Mouse (Mus musculus): ENCODE data around the gene Klrg2. TPM values are rescaled to one million over a fixed set of nuclear protein-coding genes. Genes with fewer than 3 reads are reported as not detected.
A peak's percentile ranks its signal among the peaks of the same experiment; 100 is the strongest.

The Klrg2 gene
- polyA plus RNA-seq, 1 experiment from 2014 or later = 0.26 TPM

DNA sequence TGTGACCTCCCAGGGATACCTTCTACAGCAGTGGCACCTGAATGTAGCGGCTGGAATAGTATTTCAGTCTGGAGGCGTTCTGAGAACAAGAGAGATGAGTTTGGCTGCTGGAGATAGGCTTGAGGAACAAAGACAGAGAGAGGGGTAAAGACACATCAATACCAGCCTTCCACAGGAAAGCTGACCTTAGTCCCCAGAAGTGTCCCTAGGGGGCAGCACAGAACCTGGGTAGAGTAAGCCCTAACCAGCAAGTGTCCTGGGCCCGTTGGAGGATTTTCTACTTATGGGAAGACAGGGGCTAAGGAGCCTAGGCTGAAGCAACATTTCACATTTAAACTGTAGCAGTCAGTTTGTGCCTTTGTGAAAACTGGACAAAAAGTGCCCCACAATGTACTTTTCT is 12.5 kb upstream of the Klrg2 start:
- H3K9ac ChIP-seq = no peak overlapping the region
- 65% methylated on average over 3 of the region's 3 CpGs for WGBS
- H3K9me3 ChIP-seq = no peaks in the 10 kb centered on the region
- no peaks in the 10 kb centered on the region for H3K36me3 ChIP-seq (replicated peaks)
- H3K4me3 ChIP-seq = no peak overlapping the region
- H3K4me2 ChIP-seq = no peak overlapping the region
- no peak overlapping the region for H3K27ac ChIP-seq
- H3K27me3 ChIP-seq (replicated peaks) = no peaks in the 10 kb centered on the region; the same call in 1 of the 2 replicates
- no peaks in the 10 kb centered on the region for H3K4me1 ChIP-seq
- ATAC-seq (replicated peaks) = no peak

DNA sequence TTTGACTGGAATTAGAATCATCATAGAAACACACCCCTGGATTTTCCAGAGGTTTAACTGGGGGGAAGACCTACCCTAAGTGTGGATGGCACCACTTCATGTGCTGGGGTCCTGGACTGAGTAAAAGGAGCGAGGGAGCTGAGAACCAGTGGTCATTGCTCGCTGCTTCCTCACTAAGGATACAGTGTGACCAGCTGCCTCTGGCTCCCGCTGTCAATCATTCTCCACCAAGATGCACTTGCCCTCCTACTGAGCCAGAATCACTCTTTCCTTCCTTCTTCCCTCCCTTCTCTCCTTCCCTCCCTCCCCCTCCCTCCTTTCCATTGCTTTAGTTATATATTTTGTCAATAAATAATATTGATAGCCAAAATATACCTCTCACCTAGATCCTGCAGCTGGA is 6.0 kb upstream of the Klrg2 start:
- no peaks in the 10 kb centered on the region for H3K9me3 ChIP-seq
- WGBS = 86% methylated on average over 3 of the region's 3 CpGs
- no peak overlapping the region for H3K4me3 ChIP-seq
- H3K4me1 ChIP-seq = no peaks in the 10 kb centered on the region
- no peak overlapping the region for H3K9ac ChIP-seq
- no peak overlapping the region for H3K4me2 ChIP-seq
- ATAC-seq (replicated peaks) = no peak
- H3K27me3 ChIP-seq (replicated peaks) = peaks cover 14% of the 10 kb centered on the region
- H3K36me3 ChIP-seq (replicated peaks) = no peaks in the 10 kb centered on the region
- H3K27ac ChIP-seq = no peak overlapping the region

DNA sequence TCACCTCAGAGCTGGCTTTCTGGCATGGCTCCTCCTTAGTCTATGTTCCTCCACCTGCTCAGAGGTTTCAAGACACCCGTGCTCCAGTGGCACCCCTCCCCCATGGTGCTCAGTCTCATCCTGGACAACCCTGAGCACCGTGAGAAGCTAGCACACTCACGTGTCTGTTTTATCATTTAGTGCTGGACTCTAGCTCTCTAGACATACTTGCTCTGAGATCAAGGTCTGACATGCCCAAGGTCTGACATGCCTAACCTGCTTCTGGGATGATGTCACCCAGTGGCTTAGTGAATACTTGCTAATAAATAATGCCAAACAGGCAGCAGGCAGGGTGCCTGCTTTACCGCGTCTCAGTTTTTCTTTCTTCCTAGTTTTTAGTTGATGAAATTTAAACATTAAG is 5.6 kb upstream of the Klrg2 start:
- Histone ChIP-seq H3K4me1 (no peaks in the 10 kb centered on the region), H3K27me3 (replicated peaks) (peaks cover 19% of the 10 kb centered on the region), H3K36me3 (replicated peaks) (no peaks in the 10 kb centered on the region), H3K4me2 (no peak overlapping the region), H3K4me3 (no peak overlapping the region), H3K9ac (no peak overlapping the region), H3K27ac (no peak overlapping the region), H3K9me3 (no peaks in the 10 kb centered on the region)
- no peak for ATAC-seq (replicated peaks)
- WGBS = 83% methylated on average over 5 of the region's 5 CpGs

DNA sequence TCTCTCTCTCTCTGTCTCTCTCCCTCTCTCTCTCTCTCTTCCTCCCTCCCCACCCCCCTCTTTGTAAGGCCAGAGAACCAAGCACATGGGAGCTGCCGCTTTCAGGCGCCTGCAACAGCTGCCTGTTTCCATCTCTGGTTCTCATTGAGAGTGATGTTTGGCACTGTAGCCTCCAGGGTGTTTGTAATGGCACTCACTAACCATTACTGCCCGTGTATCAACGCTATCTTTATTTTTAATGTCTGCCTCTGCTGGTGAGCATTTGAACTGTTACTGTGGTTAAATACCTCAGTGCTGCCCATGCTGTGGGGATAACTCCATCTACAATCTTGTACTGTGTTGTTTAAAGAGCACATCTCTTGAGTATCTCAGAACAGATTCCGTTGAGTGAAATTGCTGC is 4.6 kb upstream of the Klrg2 start:
- Histone ChIP-seq H3K4me3 (no peak overlapping the region), H3K9me3 (no peaks in the 10 kb centered on the region), H3K4me2 (no peak overlapping the region), H3K27ac (no peak overlapping the region), H3K9ac (no peak overlapping the region), H3K36me3 (replicated peaks) (no peaks in the 10 kb centered on the region), H3K27me3 (replicated peaks) (peaks cover 28% of the 10 kb centered on the region), H3K4me1 (peaks cover 9% of the 10 kb centered on the region)
- WGBS = 48% methylated on average over 5 of the region's 5 CpGs
- ATAC-seq (replicated peaks) = no peak; the same call in 1 of the 2 replicates

DNA sequence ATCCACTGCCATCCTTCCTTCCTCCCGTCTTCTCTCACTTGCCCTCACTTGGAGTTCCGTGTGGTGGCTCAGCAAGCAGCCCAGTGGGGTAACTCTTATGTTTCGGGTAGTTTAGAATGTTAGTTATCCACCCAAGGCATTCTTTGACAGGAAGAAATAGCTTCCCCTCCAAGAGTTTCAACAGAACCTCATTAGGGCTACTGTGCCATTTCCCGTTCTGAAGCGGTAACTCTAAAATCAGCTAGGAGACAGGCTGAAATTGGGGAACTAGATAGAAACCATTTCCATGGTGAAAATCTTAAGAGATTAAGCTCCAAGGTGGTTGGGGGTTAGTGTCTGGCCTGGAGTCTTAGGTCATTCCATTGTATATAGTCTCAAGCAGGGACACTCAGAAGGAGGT is 4.2 kb upstream of the Klrg2 start:
- Histone ChIP-seq H3K36me3 (replicated peaks) (no peaks in the 10 kb centered on the region), H3K9me3 (no peaks in the 10 kb centered on the region), H3K4me1 (peaks cover 13% of the 10 kb centered on the region), H3K9ac (no peak overlapping the region), H3K4me3 (no peak overlapping the region), H3K27me3 (replicated peaks) (peaks cover 31% of the 10 kb centered on the region), H3K27ac (no peak overlapping the region), H3K4me2 (no peak overlapping the region)
- 73% methylated on average over 5 of the region's 5 CpGs for WGBS
- no peak for ATAC-seq (replicated peaks)

DNA sequence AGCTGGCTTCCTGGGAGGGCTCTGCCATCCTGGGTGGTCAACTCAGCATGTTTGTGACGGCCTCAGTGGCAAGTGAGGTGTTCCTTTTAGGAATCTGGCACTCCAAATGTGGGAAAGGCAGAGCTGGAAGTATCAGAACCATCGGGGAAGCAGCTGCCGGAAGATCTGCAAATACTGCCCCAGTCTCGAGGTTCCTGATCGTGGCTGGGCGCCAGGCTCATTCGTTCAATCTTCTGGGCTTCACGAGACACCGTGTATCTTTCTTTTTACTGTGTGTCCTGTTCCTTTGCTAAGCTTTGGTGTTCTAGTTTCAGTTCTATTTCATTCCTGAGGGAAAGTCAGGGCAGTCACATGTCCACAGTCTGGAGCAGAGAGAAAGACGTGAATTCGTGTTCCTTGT is 3.4 kb upstream of the Klrg2 start:
- Histone ChIP-seq H3K27ac (no peak overlapping the region), H3K27me3 (replicated peaks) (peaks cover 39% of the 10 kb centered on the region), H3K36me3 (replicated peaks) (no peaks in the 10 kb centered on the region), H3K9ac (no peak overlapping the region), H3K4me2 (no peak overlapping the region), H3K9me3 (no peaks in the 10 kb centered on the region), H3K4me3 (no peak overlapping the region), H3K4me1 (peaks cover 19% of the 10 kb centered on the region)
- no peak for ATAC-seq (replicated peaks)
- WGBS = 82% methylated on average over 11 of the region's 11 CpGs

DNA sequence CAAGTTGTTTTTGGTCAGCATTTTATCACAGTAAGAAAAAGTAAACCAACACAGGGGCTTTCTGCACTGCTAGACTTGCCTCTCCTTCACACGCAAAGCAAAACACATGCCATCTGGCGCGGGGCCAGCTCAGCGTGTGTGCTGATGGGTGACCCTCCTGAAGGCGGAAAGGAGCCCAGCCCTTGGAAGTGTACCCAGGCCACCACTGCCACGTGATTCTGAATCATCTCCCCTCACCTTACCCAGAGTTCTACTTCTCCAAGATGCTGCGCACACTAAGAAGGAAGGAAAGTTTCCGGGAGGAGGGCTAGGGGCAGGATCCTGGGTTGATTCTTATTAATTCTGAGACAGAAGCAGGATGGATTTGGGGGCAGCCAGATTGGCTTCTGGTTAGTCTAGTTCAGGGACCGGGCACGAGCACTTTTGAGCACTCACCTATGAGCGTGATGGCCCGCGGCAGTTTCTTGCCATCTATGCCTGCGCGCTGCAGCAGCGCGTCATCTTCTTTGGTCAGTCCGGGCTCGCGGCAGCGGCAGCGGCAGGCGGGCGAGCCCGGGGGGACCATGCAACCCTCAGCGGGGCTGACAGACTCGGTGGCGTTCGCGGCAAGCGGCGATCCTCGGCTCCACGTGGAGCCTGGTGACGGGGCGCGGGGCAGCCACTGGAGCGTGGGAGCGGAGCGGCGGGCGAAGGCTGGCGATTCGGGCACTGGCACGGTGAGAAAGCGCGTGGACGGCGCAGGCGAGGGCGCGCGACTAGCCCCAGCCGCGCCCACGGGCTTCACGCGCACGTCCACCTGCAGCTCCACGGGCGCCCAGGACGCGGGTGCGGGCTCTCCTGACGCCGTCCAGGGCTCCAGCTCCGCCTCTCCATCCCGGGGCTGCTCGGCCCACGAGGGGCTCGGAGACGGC is 846 bp downstream of the Klrg2 start:
- Histone ChIP-seq H3K9ac (peak overlapping the region; percentile 36), H3K36me3 (replicated peaks) (no peaks in the 10 kb centered on the region), H3K27ac (no peak overlapping the region), H3K9me3 (no peaks in the 10 kb centered on the region), H3K27me3 (replicated peaks) (peaks cover 58% of the 10 kb centered on the region), H3K4me3 (peak overlapping the region; percentile 51), H3K4me2 (peak overlapping the region; percentile 94), H3K4me1 (peaks cover 19% of the 10 kb centered on the region)
- WGBS = 1% methylated on average over 68 of the region's 72 CpGs
- ATAC-seq (replicated peaks) = peak; percentile 70

DNA sequence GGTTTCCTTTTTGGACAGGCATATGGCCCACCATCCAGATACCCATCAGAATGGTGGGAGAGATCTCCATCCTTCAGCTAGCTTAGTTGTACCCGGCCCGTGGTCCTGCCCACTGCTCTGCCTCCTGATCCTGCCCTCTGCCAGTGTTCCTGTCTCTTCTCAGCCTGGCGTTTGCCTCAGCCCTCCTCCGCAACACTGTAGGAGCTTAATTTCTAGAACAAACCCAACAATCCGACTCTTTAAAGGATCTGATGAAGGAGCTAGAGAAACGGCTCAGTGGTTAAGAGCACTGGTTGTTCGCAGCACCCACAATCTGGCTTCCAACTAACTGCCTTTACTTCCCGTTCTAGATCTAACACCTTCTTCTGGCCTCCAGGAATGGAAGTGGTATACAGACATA is 2.6 kb downstream of the Klrg2 start:
- 85% methylated on average over 8 of the region's 8 CpGs for WGBS
- H3K4me3 ChIP-seq = no peak overlapping the region
- no peak overlapping the region for H3K4me2 ChIP-seq
- no peaks in the 10 kb centered on the region for H3K36me3 ChIP-seq (replicated peaks)
- H3K9me3 ChIP-seq = no peaks in the 10 kb centered on the region
- peaks cover 19% of the 10 kb centered on the region for H3K4me1 ChIP-seq
- H3K27ac ChIP-seq = no peak overlapping the region
- no peak for ATAC-seq (replicated peaks)
- H3K9ac ChIP-seq = no peak overlapping the region
- peaks cover 54% of the 10 kb centered on the region for H3K27me3 ChIP-seq (replicated peaks)

DNA sequence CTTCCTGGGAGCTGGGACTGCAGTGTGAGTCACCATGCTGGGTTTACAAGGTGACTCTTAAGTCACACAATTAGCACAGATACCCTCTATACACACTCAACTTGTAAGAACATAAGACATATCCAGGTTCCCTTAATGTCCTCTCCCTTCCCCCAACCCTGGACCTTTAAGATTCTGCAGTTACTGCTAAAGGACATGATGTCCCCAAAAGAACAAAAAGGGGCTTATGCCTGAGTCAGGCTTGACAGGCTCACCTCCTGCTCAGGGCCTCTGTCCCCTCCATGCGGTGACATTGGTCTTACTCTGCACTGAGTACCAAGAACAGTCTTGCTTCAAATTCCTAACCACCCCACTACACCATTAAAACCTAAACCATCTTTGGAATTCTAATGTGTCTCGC is 4.2 kb downstream of the Klrg2 start:
- H3K4me3 ChIP-seq = no peak overlapping the region
- H3K9me3 ChIP-seq = no peaks in the 10 kb centered on the region
- H3K4me2 ChIP-seq = no peak overlapping the region
- H3K4me1 ChIP-seq = peaks cover 19% of the 10 kb centered on the region
- H3K36me3 ChIP-seq (replicated peaks) = no peaks in the 10 kb centered on the region
- no peak for ATAC-seq (replicated peaks)
- no peak overlapping the region for H3K9ac ChIP-seq
- H3K27ac ChIP-seq = no peak overlapping the region
- H3K27me3 ChIP-seq (replicated peaks) = peaks cover 41% of the 10 kb centered on the region
- WGBS = 94% methylated on average over 2 of the region's 2 CpGs

DNA sequence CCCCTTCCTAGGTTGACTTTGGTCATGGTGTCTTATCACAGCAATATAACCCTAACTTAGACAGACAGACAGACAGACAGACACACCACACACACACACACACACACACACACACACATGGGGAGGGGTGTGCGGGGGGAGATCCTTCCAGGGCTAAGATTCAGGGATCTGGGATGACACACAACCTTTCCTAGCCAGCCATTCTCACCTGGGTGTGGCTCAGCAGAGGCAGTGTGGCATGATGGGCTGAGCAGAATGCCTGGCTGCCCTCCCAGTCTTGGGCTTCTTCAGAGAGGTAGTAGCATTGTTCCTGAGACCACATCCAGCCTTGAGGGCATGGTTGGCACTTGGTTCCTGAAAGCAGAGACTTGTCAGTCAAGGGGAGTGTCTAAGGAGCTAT is 7.5 kb downstream of the Klrg2 start:
- Histone ChIP-seq H3K27me3 (replicated peaks) (peaks cover 11% of the 10 kb centered on the region), H3K4me3 (no peak overlapping the region), H3K9me3 (no peaks in the 10 kb centered on the region), H3K9ac (no peak overlapping the region), H3K27ac (no peak overlapping the region), H3K4me2 (no peak overlapping the region), H3K36me3 (replicated peaks) (no peaks in the 10 kb centered on the region), H3K4me1 (no peaks in the 10 kb centered on the region)
- WGBS = 95% methylated on average over 1 of the region's 1 CpGs
- ATAC-seq (replicated peaks) = no peak

DNA sequence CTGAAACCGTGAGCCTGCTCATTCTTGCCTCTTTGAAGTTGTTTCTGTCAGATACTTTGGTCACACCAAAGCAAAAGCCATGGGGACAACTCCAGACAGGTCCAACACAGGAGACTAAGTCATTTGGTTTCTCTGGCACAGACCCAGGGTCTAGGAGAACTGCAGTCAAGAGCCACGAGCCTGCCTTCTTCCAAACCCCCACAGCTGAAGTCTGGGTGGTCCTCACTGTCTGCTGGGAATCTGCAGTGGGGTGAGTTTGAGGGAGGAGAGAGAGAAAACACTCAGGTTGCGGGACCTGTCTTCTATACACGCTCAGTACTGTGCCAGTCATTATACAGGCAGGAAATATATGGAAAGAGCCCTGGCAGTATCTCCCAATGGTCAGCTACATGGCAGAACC is 9.6 kb downstream of the Klrg2 start:
- WGBS = 77% methylated on average over 4 of the region's 4 CpGs
- Histone ChIP-seq H3K9me3 (no peaks in the 10 kb centered on the region), H3K27ac (no peak overlapping the region), H3K4me2 (no peak overlapping the region), H3K4me3 (no peak overlapping the region), H3K9ac (no peak overlapping the region), H3K4me1 (no peaks in the 10 kb centered on the region), H3K36me3 (replicated peaks) (no peaks in the 10 kb centered on the region), H3K27me3 (replicated peaks) (no peaks in the 10 kb centered on the region)
- ATAC-seq (replicated peaks) = no peak

DNA sequence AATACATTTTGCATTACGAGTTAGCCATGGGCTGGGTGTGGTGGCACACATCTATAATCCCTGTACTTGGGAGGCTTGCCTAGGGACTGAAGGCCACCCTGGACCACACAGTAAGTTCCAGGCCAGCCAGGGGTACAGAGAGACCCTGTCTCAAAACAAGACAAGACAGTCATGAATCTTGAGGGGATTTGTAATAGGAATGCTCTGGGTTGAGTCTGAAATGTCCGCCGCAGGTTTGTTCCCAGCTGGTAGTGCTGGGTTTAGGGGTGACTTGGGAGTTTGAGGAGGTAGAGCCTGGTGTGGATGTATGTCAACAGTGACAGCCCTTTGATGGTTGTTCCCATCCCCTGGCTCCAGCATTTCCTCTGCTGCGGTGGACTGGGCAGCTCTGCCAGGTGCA is 10.0 kb downstream of the Klrg2 start:
- H3K9ac ChIP-seq = no peak overlapping the region
- no peak overlapping the region for H3K4me2 ChIP-seq
- no peak overlapping the region for H3K27ac ChIP-seq
- no peak overlapping the region for H3K4me3 ChIP-seq
- WGBS = 97% methylated on average over 4 of the region's 4 CpGs
- no peaks in the 10 kb centered on the region for H3K36me3 ChIP-seq (replicated peaks)
- no peaks in the 10 kb centered on the region for H3K4me1 ChIP-seq
- no peaks in the 10 kb centered on the region for H3K27me3 ChIP-seq (replicated peaks)
- no peak for ATAC-seq (replicated peaks)
- H3K9me3 ChIP-seq = no peaks in the 10 kb centered on the region

DNA sequence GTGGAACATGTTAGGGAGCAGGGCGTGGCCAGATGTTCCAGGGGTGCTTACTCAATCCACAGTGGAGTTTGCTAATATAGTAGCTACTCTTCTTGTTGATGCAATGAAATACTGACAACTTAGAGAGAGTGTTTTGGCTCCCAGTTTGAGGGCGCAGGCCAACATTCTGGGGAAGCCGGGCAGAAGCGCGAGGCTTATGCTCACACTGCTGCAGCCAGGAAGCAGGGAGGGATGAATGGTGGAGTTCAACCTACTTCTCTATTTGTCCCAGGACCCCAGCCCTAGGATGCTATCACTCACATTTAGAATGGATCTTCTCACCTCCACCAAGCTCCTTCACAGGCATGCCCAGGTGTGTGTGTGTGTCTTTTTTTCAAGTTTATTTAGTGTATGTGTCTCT is 11.0 kb downstream of the Klrg2 start:
- Histone ChIP-seq H3K9ac (no peak overlapping the region), H3K27me3 (replicated peaks) (no peaks in the 10 kb centered on the region), H3K4me2 (no peak overlapping the region), H3K9me3 (no peaks in the 10 kb centered on the region), H3K27ac (no peak overlapping the region), H3K4me1 (no peaks in the 10 kb centered on the region), H3K4me3 (no peak overlapping the region), H3K36me3 (replicated peaks) (no peaks in the 10 kb centered on the region)
- WGBS = 95% methylated on average over 5 of the region's 5 CpGs
- no peak for ATAC-seq (replicated peaks)

All from midbrain, embryonic 15.5 days (tissue).